Mouse (Mus musculus) bone marrow, adult 2 months (tissue): Measurements from ENCODE around the gene Polr1d. TPM values are rescaled to one million over a fixed set of nuclear protein-coding genes. Genes with fewer than 3 reads are reported as not detected.

Experiments
- H3K27ac ChIP-seq: fragments of 200-500 bp; 2 replicates; pipeline ENCODE4 v1.5.1; 2012; ENCODE audit warnings: low read depth, mild to moderate bottlenecking, control low read depth, inconsistent platforms, low read length; ENCODE audit not compliant: control insufficient read depth, poor library complexity, insufficient read depth
- H3K4me1 ChIP-seq: fragments of 200-500 bp; 2 replicates; pipeline ENCODE4 v1.6.1; 2011; ENCODE audit warnings: low read length; ENCODE audit not compliant: control insufficient read depth, insufficient read depth
- H3K4me3 ChIP-seq: fragments of 200-500 bp; replicated peaks from 2 replicates; pipeline ENCODE3; 2011; ENCODE audit warnings: mild to moderate bottlenecking, low read depth, low read length, control low read depth; ENCODE audit not compliant: control insufficient read depth
- CTCF ChIP-seq: fragments of 200-500 bp; IDR thresholded peaks from 2 replicates; pipeline ENCODE4 v1.5.1; 2011; ENCODE audit warnings: low read length, control low read depth; ENCODE audit not compliant: control insufficient read depth, insufficient read depth
- POLR2A ChIP-seq: fragments of 200-500 bp; IDR thresholded peaks from 2 replicates; pipeline ENCODE4 v1.6.1; 2011; ENCODE audit warnings: low read depth, mild to moderate bottlenecking, control low read depth, low read length, borderline replicate concordance; ENCODE audit not compliant: control insufficient read depth
- WGBS: fragments of 180-500 bp; shearing (Covaris S2); methylation state at CpG from one replicate; pipeline ENCODE4 v1.1.7; 2018; 5-methylcytosine and 5-hydroxymethylcytosine counted together
- polyA plus RNA-seq: library from polyadenylated mRNA; stranded (reverse); fragments of >200 nt; gene quantifications from 2 replicates; pipeline ENCODE4 v1.2.4, GENCODE M21; 2011; ENCODE audit warnings: low replicate concordance; ENCODE audit not compliant: missing spikeins, insufficient read depth, insufficient read length

Polr1d gene
- polyA plus RNA-seq, 1 experiment = 100 TPM

DNA sequence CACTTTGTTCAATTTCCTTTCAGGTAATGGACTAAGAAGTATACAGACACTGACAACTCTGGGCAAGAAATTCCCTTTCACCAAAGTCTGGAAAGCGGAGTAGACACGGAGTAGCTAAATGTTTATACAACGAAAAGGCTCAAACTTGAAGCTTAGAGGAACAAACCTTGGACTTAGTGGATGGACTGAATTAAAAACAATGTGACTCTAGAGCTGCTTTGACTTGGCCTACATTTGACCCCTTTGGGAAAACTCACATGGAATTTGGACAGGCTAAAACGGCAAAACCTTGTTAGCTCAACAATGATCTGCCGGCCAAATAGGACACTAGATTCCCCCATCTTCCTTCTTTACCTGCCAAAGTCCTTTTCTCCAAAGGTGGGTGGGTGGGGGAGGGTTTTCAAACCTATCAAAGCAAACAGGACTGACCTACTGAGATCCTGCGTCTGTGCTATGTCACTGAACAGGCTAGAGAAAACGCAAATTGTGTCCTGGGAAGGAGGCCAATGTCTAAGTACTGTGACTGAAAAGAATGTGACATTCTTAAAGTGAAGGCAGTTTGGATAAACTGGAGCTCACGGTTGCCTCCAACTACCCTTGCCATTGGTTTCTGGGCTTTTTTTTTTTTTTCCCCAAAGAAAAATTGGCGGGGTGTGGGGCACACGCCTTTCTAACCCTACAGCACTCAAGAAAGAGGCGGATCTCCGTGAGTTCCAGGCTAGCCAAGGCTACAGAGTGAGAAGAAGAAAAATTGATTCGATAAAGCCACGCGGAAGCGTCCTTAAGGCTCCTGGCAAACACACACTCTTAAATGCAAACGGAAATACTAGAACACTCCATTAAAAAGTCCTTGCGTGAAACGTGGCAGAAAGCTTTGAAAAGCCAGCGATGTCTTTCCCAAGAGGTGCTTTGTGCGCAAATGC lies 1.5 kb upstream of the Polr1d start:
- TF ChIP-seq CTCF = no peak
- no peak for TF ChIP-seq POLR2A
- Histone ChIP-seq H3K4me3 (peak overlapping the region; percentile 85), H3K27ac (peak overlapping the region; percentile 83; the same call in 1 of the 2 replicates), H3K4me1 (no peaks in the 10 kb centered on the region; the same call in 1 of the 2 replicates)
- WGBS = 24% methylated on average over 21 of the region's 21 CpGs

DNA sequence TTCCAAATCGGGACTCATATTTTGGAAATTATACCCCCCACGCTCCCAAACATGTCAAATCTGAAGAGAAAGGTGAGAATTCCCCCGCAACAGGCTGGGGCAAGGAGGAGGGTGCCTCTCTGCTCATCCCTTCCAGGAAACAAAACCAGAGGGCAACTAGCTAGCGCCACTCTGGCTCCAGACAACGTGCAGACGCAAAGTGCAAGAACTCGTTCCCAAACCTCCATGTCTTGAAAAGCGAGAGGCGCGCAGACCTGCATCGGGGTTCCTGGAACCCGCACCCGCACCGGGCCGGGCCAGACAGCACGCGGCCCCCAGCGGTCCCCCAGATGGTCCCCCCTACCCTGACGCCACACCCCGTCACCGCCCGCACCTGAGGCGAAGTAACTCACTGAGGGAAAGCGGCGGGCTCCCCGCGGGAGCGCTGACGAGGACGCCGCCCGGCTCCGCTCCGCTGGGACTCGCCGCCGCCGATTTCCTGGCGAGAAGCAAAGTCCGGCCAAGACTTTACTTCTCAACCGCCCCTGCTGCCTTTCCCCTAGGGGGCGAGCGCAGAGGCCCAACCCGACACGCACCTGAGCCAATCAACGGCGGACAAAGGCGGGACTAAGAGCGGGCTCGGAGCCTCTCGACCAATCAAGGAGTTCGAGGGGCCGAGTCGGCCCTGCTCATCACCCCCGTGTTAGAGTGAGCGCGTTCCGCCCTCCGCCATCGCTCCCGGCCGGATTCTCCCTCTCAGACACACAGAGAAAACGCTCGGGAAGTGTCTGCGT lies 638 bp upstream of the Polr1d start, which contains the start of gene Lnx2:
Gene Lnx2, minus strand, starts transcription at position 561 of the 773 bp plus-strand sequence.
- Histone ChIP-seq H3K27ac (peak within 1 kb of the TSS; percentile 83), H3K4me1 (no peaks in the 10 kb centered on the region; the same call in 1 of the 2 replicates), H3K4me3 (peak within 1 kb of the TSS; percentile 85)
- TF ChIP-seq POLR2A = peak; percentile 66; the same call in 1 of the 2 replicates
- peak; percentile 53 for TF ChIP-seq CTCF
- WGBS = under 1% methylated on average over 65 of the region's 65 CpGs

DNA sequence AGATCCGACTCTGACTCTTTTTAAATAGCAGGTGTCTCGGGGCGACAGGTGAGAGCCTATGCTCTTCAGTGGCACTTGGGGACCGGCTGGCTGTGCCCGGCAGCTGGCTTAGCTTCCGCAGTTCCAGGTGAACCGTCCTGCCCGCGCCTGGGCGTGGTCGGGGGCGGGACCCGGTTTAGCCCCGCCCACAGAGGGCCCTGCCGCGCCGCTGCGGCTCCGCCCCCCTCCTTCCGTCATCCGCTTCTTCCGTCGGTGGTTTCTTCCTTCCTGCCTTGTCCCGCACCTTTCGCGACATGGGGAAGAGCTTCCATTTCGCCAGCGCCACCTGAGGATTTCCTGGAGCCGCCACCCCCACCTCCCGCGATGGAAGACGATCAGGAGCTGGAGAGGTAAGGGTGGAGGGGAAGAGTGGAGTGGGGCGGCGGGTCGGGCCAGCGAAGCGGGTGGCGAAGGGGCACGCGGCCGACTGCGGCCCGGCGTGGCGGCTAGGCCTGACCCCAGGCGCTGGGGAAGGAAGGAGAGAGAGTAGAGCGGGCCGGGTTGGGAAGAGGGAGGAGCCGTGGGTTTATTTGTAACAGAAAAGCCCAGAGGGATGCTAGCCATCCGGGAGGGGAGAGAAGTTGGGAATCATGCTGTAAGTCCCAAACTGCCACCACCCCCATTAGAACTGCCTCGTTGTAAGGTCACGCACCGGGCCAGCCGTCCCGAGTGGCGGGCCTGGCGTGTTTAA lies 620 bp downstream of the Polr1d start:
- under 1% methylated on average over 57 of the region's 57 CpGs for WGBS
- Histone ChIP-seq H3K4me3 (peak overlapping the region; percentile 85), H3K27ac (peak overlapping the region; percentile 83), H3K4me1 (no peaks in the 10 kb centered on the region; the same call in 1 of the 2 replicates)
- TF ChIP-seq POLR2A (peak; percentile 61; the same call in 1 of the 2 replicates), CTCF (no peak)

DNA sequence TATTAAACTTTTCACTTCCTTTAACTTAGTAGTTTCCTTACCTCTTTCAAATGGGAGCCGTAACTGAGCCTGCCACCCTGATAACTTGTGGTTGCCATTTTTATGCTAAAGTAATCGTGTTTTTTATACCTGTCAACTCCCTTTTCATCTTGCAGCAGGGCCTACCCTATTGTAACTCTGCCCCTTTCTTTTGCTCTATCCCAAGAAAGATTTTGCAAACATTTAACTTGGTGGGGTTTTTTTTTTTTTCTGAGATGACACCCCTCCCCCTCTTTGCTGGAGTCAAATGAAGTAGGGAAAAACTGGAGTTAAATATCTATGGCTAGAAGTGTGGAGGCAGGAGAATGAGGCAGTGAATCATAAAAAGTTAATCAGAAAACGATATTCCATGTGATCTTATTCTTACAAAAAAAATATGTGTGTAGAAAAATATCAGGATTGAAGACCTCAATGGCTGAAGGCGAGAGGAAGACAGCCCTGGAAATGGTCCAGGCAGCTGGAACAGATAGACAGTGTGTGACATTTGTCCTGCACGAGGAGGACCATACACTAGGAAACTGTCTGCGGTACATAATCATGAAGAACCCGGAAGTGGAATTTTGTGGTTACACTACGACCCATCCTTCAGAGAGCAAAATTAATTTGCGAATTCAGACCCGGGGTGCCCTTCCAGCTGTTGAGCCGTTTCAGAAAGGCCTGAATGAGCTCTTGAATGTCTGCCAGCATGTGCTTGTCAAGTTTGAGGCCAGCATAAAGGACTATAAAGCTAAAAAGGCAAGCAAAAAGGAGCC lies 1.5 kb downstream of the Polr1d start:
- TF ChIP-seq CTCF = no peak
- no peak for TF ChIP-seq POLR2A
- Histone ChIP-seq H3K27ac (peak overlapping the region; percentile 83), H3K4me3 (peak overlapping the region; percentile 85), H3K4me1 (no peaks in the 10 kb centered on the region; the same call in 1 of the 2 replicates)
- 36% methylated on average over 11 of the region's 11 CpGs for WGBS

DNA sequence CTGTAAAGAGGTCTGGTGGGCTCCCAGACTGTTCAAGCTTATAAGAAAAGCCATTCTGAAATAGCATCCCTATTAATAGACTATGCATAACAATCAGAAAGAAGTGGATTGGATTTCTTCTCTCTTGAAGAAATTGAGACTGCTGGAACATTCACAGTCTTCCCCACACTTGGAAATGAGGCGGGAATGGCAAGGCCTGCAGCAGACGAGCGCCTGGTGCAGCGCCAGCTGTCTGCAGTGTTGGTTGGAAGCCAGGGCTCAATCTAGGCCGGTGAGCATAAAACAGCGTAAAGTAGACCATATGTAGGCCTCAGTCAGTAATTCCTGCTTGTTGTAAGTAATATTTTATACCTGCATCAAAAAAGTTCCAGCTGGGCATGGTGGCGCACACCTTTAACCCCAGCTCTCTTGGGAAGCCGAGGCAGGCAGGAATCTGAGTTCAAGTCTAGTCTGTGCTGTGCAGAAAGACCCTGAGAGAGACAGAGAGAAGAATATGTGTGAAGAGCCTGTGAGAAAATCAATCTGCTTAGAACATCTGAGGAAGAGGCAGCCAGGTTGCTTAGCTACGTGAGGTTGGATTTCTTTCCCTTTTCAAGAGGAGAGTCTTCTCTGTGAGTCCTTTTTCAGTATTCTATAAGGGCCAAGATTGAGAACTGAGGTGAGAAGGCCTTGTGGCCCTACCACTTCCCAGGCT lies 8.5 kb downstream of the Polr1d start:
- TF ChIP-seq CTCF = no peak
- WGBS = 93% methylated on average over 9 of the region's 9 CpGs
- H3K27ac ChIP-seq = no peak overlapping the region
- H3K4me1 ChIP-seq = no peaks in the 10 kb centered on the region
- no peak overlapping the region for H3K4me3 ChIP-seq

DNA sequence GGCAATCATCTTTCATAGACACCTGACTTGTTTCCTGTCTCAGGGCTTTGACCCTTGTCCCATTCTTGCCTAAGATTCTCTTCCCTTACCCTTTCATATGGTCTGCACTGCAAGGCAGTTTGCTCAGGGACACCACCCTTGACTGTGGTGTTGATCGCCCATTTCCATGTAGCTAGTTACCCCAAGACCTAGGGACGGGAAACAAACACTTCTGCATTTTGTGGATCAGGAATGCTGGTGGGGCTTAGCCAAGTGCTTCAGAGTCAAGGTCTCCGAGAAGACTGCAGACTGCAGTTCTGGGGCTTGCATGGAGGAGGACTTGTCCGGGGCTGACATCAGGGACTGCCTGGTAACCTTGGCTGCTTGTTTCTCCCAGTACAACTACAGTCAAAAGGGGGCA lies 10.0 kb downstream of the Polr1d start:
- 87% methylated on average over 4 of the region's 4 CpGs for WGBS
- Histone ChIP-seq H3K4me1 (no peaks in the 10 kb centered on the region), H3K4me3 (no peak overlapping the region), H3K27ac (no peak overlapping the region)
- TF ChIP-seq CTCF (no peak), POLR2A (no peak)

DNA sequence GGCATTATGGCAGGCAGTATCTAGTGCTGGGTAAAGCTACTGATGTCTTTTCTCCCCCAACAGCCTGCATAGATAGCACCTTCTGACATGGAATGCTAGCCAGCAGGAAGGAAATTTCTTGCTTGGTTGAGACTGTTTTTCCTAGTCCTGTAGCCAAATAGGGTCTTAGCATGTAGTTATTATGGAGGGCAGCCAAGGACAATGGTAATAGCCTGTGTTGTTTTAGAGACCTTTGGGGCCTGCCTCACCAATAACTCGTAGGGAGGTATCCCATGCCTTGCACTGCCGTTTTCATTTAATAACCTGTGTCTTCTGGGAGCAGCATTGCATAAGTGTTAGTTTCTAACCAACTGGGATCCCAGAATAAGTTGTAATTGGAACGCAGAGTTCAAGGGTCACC lies 13.0 kb downstream of the Polr1d start:
- Histone ChIP-seq H3K4me3 (no peak overlapping the region), H3K27ac (no peak overlapping the region), H3K4me1 (no peaks in the 10 kb centered on the region)
- no peak for TF ChIP-seq CTCF
- TF ChIP-seq POLR2A = no peak
- WGBS = 82% methylated on average over 3 of the region's 3 CpGs
